Mouse (Mus musculus) central nervous system, embryonic 11.5 days (tissue): Measurements from ENCODE around the gene Tpr. TPM values are rescaled to one million over a fixed set of nuclear protein-coding genes. Genes with fewer than 3 reads are reported as not detected.

ENCODE experiments used
- polyA plus RNA-seq: library from polyadenylated mRNA; depleted of rRNA; stranded (reverse); fragments of >200 nt; gene quantifications from 2 replicates; pipeline ENCODE4 v1.2.3, GENCODE M21; 2012; rRNA removed

Gene Tpr
- polyA plus RNA-seq: 178 and 181 TPM in 2 replicates

GRCm38 (mm10) chr1:150392638-150393487 lies at the start of gene Tpr, which contains the start of gene Odr4:
Gene Tpr (plus strand): TSS chr1:150392838.
Gene Odr4 (minus strand): TSS chr1:150393080.

GRCm38 (mm10) chr1:150466132-150466531 lies 73.5 kb downstream of the Tpr start, which contains the start of gene Prg4:
Gene Prg4 (minus strand): TSS chr1:150466165.

Other genes with a start within 250 kb of the Tpr start
- 0.07 TPM in 2 replicates for gene Pdc, start 73.4 kb upstream of the Tpr start, polyA plus RNA-seq
- gene Odr4, start 242 bp downstream of the Tpr start, polyA plus RNA-seq: 17.6 and 28.5 TPM in 2 replicates
- gene Prg4, start 73.3 kb downstream of the Tpr start, polyA plus RNA-seq: 0.66 TPM in 1 of 2 replicates, not detected in the other